Mouse (Mus musculus): ENCODE results near the gene Tldc2. TPM values are rescaled to one million over a fixed set of nuclear protein-coding genes. Genes with fewer than 3 reads are reported as not detected.
A peak's percentile ranks its signal among the peaks of the same experiment; 100 is the strongest.

Gene Tldc2
- polyA plus RNA-seq, 1 experiment from 2014 or later, result not detected

- H3K4me1 ChIP-seq, result no peaks in the 10 kb centered on the region
- no peak overlapping the region for H3K27ac ChIP-seq
- H3K27me3 ChIP-seq (ENCODE audit: low read depth, poor library complexity, severe bottlenecking), result no peaks in the 10 kb centered on the region
- 92% methylated on average over 3 of the region's 3 CpGs for WGBS
- no peak overlapping the region for H3K4me3 ChIP-seq
- no peak for DNase-seq (ENCODE audit: low spot score)
- H3K9me3 ChIP-seq (replicated peaks), result no peaks in the 10 kb centered on the region
- H3K36me3 ChIP-seq, result peaks cover 52% of the 10 kb centered on the region
These were observed 38.4 kb downstream of the Tldc2 start for GRCm38 (mm10) chr2:157125246-157125645.

- Histone ChIP-seq H3K27ac (no peak overlapping the region), H3K27me3 (ENCODE audit: low read depth, poor library complexity, severe bottlenecking) (no peaks in the 10 kb centered on the region), H3K4me3 (no peak overlapping the region), H3K9me3 (replicated peaks) (no peaks in the 10 kb centered on the region), H3K4me1 (no peaks in the 10 kb centered on the region), H3K36me3 (peaks cover 34% of the 10 kb centered on the region)
- WGBS, result 90% methylated on average over 3 of the region's 3 CpGs
- no peak for DNase-seq (ENCODE audit: low spot score)
These were observed 40.5 kb downstream of the Tldc2 start for GRCm38 (mm10) chr2:157127370-157127769.

- Histone ChIP-seq H3K27ac (no peak overlapping the region), H3K4me3 (no peak overlapping the region), H3K27me3 (ENCODE audit: low read depth, poor library complexity, severe bottlenecking) (no peaks in the 10 kb centered on the region), H3K36me3 (peaks cover 28% of the 10 kb centered on the region), H3K4me1 (no peaks in the 10 kb centered on the region), H3K9me3 (replicated peaks) (no peaks in the 10 kb centered on the region)
- WGBS, result 78% methylated on average over 4 of the region's 4 CpGs
- no peak for DNase-seq (ENCODE audit: low spot score)
These were observed 41.2 kb downstream of the Tldc2 start for GRCm38 (mm10) chr2:157128072-157128471.

- 90% methylated on average over 4 of the region's 4 CpGs for WGBS
- peaks cover 26% of the 10 kb centered on the region for H3K36me3 ChIP-seq
These were observed 42.2 kb downstream of the Tldc2 start for GRCm38 (mm10) chr2:157129096-157129495.

GRCm38 (mm10) chr2:157129601-157130164 is 42.8 kb downstream of the Tldc2 start:
- no peaks in the 10 kb centered on the region for H3K27me3 ChIP-seq (ENCODE audit: low read depth, poor library complexity, severe bottlenecking)
- no peaks in the 10 kb centered on the region for H3K9me3 ChIP-seq (replicated peaks)
- 86% methylated on average over 11 of the region's 11 CpGs for WGBS
- peaks cover 9% of the 10 kb centered on the region; the same call in 1 of the 2 replicates for H3K4me1 ChIP-seq
- no peak overlapping the region for H3K27ac ChIP-seq
- H3K36me3 ChIP-seq, result peaks cover 26% of the 10 kb centered on the region
- DNase-seq (ENCODE audit: low spot score), result no peak
- H3K4me3 ChIP-seq, result no peak overlapping the region

More at GRCm38 (mm10) chr2:157129096-157129495, 42.2 kb downstream of the Tldc2 start:
- H3K4me1 ChIP-seq, result peaks cover 4% of the 10 kb centered on the region; the same call in 1 of the 2 replicates
- no peak overlapping the region for H3K27ac ChIP-seq
- no peak overlapping the region for H3K4me3 ChIP-seq
- no peaks in the 10 kb centered on the region for H3K9me3 ChIP-seq (replicated peaks)
- H3K27me3 ChIP-seq (ENCODE audit: low read depth, poor library complexity, severe bottlenecking), result no peaks in the 10 kb centered on the region
- no peak for DNase-seq (ENCODE audit: low spot score)

- H3K27ac ChIP-seq, result no peak overlapping the region
- no peak overlapping the region for H3K4me3 ChIP-seq
- no peaks in the 10 kb centered on the region for H3K9me3 ChIP-seq (replicated peaks)
- H3K27me3 ChIP-seq (ENCODE audit: low read depth, poor library complexity, severe bottlenecking), result no peaks in the 10 kb centered on the region
- peaks cover 16% of the 10 kb centered on the region for H3K4me1 ChIP-seq
- 88% methylated on average over 8 of the region's 8 CpGs for WGBS
- DNase-seq (ENCODE audit: low spot score), result no peak
- peaks cover 16% of the 10 kb centered on the region for H3K36me3 ChIP-seq
These were observed 44.1 kb downstream of the Tldc2 start for GRCm38 (mm10) chr2:157130813-157131514.

GRCm38 (mm10) chr2:157132086-157132485 is 45.2 kb downstream of the Tldc2 start:
- H3K4me3 ChIP-seq, result no peak overlapping the region
- DNase-seq (ENCODE audit: low spot score), result no peak
- 96% methylated on average over 1 of the region's 1 CpGs for WGBS

GRCm38 (mm10) chr2:157132686-157133540 is 46.1 kb downstream of the Tldc2 start:
- WGBS, result 83% methylated on average over 3 of the region's 3 CpGs
- H3K4me1 ChIP-seq, result peaks cover 16% of the 10 kb centered on the region
- no peak for DNase-seq (ENCODE audit: low spot score)
- H3K4me3 ChIP-seq, result no peak overlapping the region
- H3K27me3 ChIP-seq (ENCODE audit: low read depth, poor library complexity, severe bottlenecking), result no peaks in the 10 kb centered on the region
- H3K36me3 ChIP-seq, result peaks cover 3% of the 10 kb centered on the region; the same call in 1 of the 2 replicates
- H3K9me3 ChIP-seq (replicated peaks), result no peaks in the 10 kb centered on the region
- H3K27ac ChIP-seq, result no peak overlapping the region

More at GRCm38 (mm10) chr2:157132086-157132485, 45.2 kb downstream of the Tldc2 start:
- Histone ChIP-seq H3K9me3 (replicated peaks) (no peaks in the 10 kb centered on the region), H3K36me3 (peaks cover 6% of the 10 kb centered on the region; the same call in 1 of the 2 replicates), H3K4me1 (peaks cover 16% of the 10 kb centered on the region), H3K27me3 (ENCODE audit: low read depth, poor library complexity, severe bottlenecking) (no peaks in the 10 kb centered on the region), H3K27ac (no peak overlapping the region)

- Histone ChIP-seq H3K27me3 (ENCODE audit: low read depth, poor library complexity, severe bottlenecking) (no peaks in the 10 kb centered on the region), H3K4me3 (peak overlapping the region; percentile 82), H3K36me3 (no peaks in the 10 kb centered on the region), H3K4me1 (peaks cover 16% of the 10 kb centered on the region), H3K27ac (peak overlapping the region; percentile 84), H3K9me3 (replicated peaks) (no peaks in the 10 kb centered on the region)
- 23% methylated on average over 11 of the region's 11 CpGs for WGBS
- no peak for DNase-seq (ENCODE audit: low spot score)
These were observed 47.1 kb downstream of the Tldc2 start for GRCm38 (mm10) chr2:157133769-157134478.

- WGBS, result under 1% methylated on average over 25 of the region's 25 CpGs
- Histone ChIP-seq H3K9me3 (replicated peaks) (no peaks in the 10 kb centered on the region), H3K4me1 (peaks cover 16% of the 10 kb centered on the region), H3K4me3 (peak overlapping the region; percentile 82), H3K27ac (peak overlapping the region; percentile 84), H3K36me3 (no peaks in the 10 kb centered on the region), H3K27me3 (ENCODE audit: low read depth, poor library complexity, severe bottlenecking) (no peaks in the 10 kb centered on the region)
- peak; percentile 68 for DNase-seq (ENCODE audit: low spot score)
These were observed 47.6 kb downstream of the Tldc2 start for GRCm38 (mm10) chr2:157134479-157134931.

- no peaks in the 10 kb centered on the region for H3K27me3 ChIP-seq (ENCODE audit: low read depth, poor library complexity, severe bottlenecking)
- H3K36me3 ChIP-seq, result no peaks in the 10 kb centered on the region
- peaks cover 16% of the 10 kb centered on the region for H3K4me1 ChIP-seq
- peak; percentile 95 for DNase-seq (ENCODE audit: low spot score)
- peak within 1 kb of the TSS; percentile 84 for H3K27ac ChIP-seq
- no peaks in the 10 kb centered on the region; the same call in 1 of the 2 replicates for H3K9me3 ChIP-seq (replicated peaks)
- under 1% methylated on average over 32 of the region's 32 CpGs for WGBS
- peak within 1 kb of the TSS; percentile 82 for H3K4me3 ChIP-seq
These were observed 48.2 kb downstream of the Tldc2 start, which contains the start of gene Samhd1 for GRCm38 (mm10) chr2:157135014-157135413. Samhd1 (minus strand) TSS chr2:157135265.

- H3K4me3 ChIP-seq, result peak overlapping the region; percentile 82
- no peaks in the 10 kb centered on the region for H3K36me3 ChIP-seq
- peaks cover 16% of the 10 kb centered on the region for H3K4me1 ChIP-seq
- DNase-seq (ENCODE audit: low spot score), result no peak
- H3K27ac ChIP-seq, result peak overlapping the region; percentile 84
- no peaks in the 10 kb centered on the region for H3K27me3 ChIP-seq (ENCODE audit: low read depth, poor library complexity, severe bottlenecking)
- WGBS, result 79% methylated on average over 10 of the region's 10 CpGs
- no peaks in the 10 kb centered on the region; the same call in 1 of the 2 replicates for H3K9me3 ChIP-seq (replicated peaks)
These were observed 48.8 kb downstream of the Tldc2 start for GRCm38 (mm10) chr2:157135529-157136120.

All from limb, embryonic 10.5 days (tissue).